Mouse (Mus musculus) liver, embryonic 14.5 days (tissue): Measurements from ENCODE around the gene Tlk1. TPM values are rescaled to one million over a fixed set of nuclear protein-coding genes. Genes with fewer than 3 reads are reported as not detected.
A peak's percentile ranks its signal among the peaks of the same experiment; 100 is the strongest.

ENCODE experiments used
- ATAC-seq: fragments of 200-750 bp; cut with Nextera tagmentation; 2 replicates; pipeline ENCODE4 v1.8.0; 2017; ENCODE audit warnings: moderate number of reproducible peaks, mild to moderate bottlenecking, moderate library complexity; ENCODE audit not compliant: insufficient read depth
- DNase-seq, 3 experiments: peaks; one replicate each; pipeline ENCODE4 v3.0.0-alpha.2; 2012 to 2013; ENCODE audit warnings: low read depth in 3 of 3, low spot score in 3 of 3
- H3K27ac ChIP-seq: fragments of 300-500 bp; sonication (generic); 2 replicates; pipeline ENCODE4 v1.5.1; 2014; ENCODE audit warnings: moderate library complexity, mild to moderate bottlenecking, control low read depth, inconsistent platforms
- H3K27me3 ChIP-seq: fragments of 300-500 bp; sonication (generic); 2 replicates; pipeline ENCODE4 v1.6.1; 2014; ENCODE audit warnings: mild to moderate bottlenecking, low read length, moderate library complexity; ENCODE audit not compliant: control insufficient read depth, insufficient read depth
- H3K36me3 ChIP-seq: fragments of 300-500 bp; sonication (generic); replicated peaks from 2 replicates; pipeline ENCODE4 v1.6.1; 2014; ENCODE audit warnings: low read depth; ENCODE audit not compliant: control insufficient read depth, insufficient read depth
- H3K4me1 ChIP-seq, 2 experiments: fragments of 200-500 bp in 1 of 2; fragments of 300-500 bp in 1 of 2; sonication (generic) in 1 of 2; replicated peaks; 2 replicates each; pipeline ENCODE4 v1.6.1; 2012 to 2014; ENCODE audit warnings: antibody characterized with exemption in 1 of 2, inconsistent platforms in 1 of 2, low read length in 1 of 2; ENCODE audit not compliant: control insufficient read depth in 2 of 2, insufficient read depth in 2 of 2
- H3K4me2 ChIP-seq: fragments of 300-500 bp; sonication (generic); 2 replicates; pipeline ENCODE4 v1.6.1; 2014; ENCODE audit warnings: low read depth, mild to moderate bottlenecking, control low read depth, moderate library complexity
- H3K4me3 ChIP-seq, 2 experiments: fragments of 200-500 bp in 1 of 2; fragments of 300-500 bp in 1 of 2; sonication (generic) in 1 of 2; 2 replicates each; pipeline ENCODE4 v1.5.1; 2012 to 2014; ENCODE audit warnings: low read depth in 2 of 2, low read length in 2 of 2, mild to moderate bottlenecking in 2 of 2, control low read depth in 1 of 2, inconsistent platforms in 1 of 2, moderate library complexity in 1 of 2; ENCODE audit not compliant: insufficient read depth in 1 of 2
- H3K9ac ChIP-seq: fragments of 300-500 bp; sonication (generic); replicated peaks from 2 replicates; pipeline ENCODE4 v1.6.1; 2014; ENCODE audit warnings: mild to moderate bottlenecking, control low read depth, moderate library complexity
- H3K9me3 ChIP-seq: fragments of 300-500 bp; sonication (generic); 2 replicates; pipeline ENCODE4 v1.6.1; 2016; ENCODE audit warnings: low read length, mixed read lengths; ENCODE audit not compliant: control insufficient read depth
- CTCF ChIP-seq: IDR thresholded peaks from 2 replicates; pipeline ENCODE4 v1.5.1; 2016; ENCODE audit warnings: antibody characterized with exemption, low read depth, control low read depth
- EP300 ChIP-seq: IDR thresholded peaks from 2 replicates; pipeline ENCODE4 v1.6.1; 2016; ENCODE audit warnings: antibody characterized with exemption, low read depth
- WGBS: fragments of 180-500 bp; shearing (Covaris S2); extraction: QIAGEN DNeasy Blood & Tissue Kit; methylation state at CpG from one replicate; pipeline ENCODE4 v1.1.7; 2014; ENCODE audit not compliant: insufficient replicate concordance; 5-methylcytosine and 5-hydroxymethylcytosine counted together
- polyA plus RNA-seq, 2 experiments: library from polyadenylated mRNA; depleted of rRNA in 1 of 2; stranded (reverse) in 1 of 2; unstranded in 1 of 2; fragments of >200 nt; fragmentation: Nextera tagmentation in 1 of 2; extraction: Ambion mirVana in 1 of 2; gene quantifications; 2 replicates each; pipeline versions ENCODE4 v1.2.1 to v1.2.3; 2012 to 2014

Tlk1 gene
- polyA plus RNA-seq, 2 experiments, result 23.7 to 24.3 TPM

DNA sequence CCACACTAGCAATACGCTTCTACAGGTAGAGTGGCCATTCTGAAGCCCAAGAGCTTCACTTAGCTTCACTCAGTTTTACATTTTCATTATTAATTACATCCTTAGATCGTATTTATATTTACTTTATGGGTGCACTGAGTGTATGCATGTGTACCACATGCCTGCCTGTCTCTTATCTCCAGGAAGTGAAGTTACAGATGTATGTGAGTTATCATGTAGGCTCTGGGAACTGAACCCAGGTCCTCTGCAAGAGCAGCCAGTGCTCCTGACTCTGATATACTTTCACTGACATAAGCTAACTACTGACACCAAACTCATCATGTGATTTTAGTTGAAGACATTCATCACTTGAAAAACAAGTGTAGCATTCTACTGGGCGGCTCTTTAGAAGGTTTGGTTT lies 36.2 kb downstream of the Tlk1 start:
- H3K9ac ChIP-seq, result no peak overlapping the region
- WGBS, result 78% methylated on average over 3 of the region's 3 CpGs
- ATAC-seq, result no peak

GRCm38 (mm10) chr2:70784447-70784846 lies 41.1 kb downstream of the Tlk1 start:
- peaks cover 5% of the 10 kb centered on the region for H3K36me3 ChIP-seq
- ATAC-seq (no peak), DNase-seq (no peak)
- H3K27me3 ChIP-seq, result no peaks in the 10 kb centered on the region
- no peak overlapping the region for H3K27ac ChIP-seq
- TF ChIP-seq CTCF, result no peak
- no peak for TF ChIP-seq EP300
- H3K4me3 ChIP-seq, result no peak overlapping the region
- no peak overlapping the region for H3K4me2 ChIP-seq
- no peaks in the 10 kb centered on the region; a peak in 1 of 4 replicates for H3K4me1 ChIP-seq
- no peaks in the 10 kb centered on the region for H3K9me3 ChIP-seq
- 83% methylated on average over 4 of the region's 4 CpGs for WGBS
- H3K9ac ChIP-seq, result no peak overlapping the region

More for the DNA sequence above, 36.2 kb downstream of the Tlk1 start:
- TF ChIP-seq CTCF, result no peak
- no peak for TF ChIP-seq EP300
- Histone ChIP-seq H3K4me1 (no peaks in the 10 kb centered on the region; a peak in 1 of 4 replicates), H3K36me3 (peaks cover 5% of the 10 kb centered on the region), H3K27ac (no peak overlapping the region), H3K9me3 (no peaks in the 10 kb centered on the region), H3K4me2 (no peak overlapping the region), H3K27me3 (no peaks in the 10 kb centered on the region), H3K4me3 (no peak overlapping the region)
- DNase-seq, result no peak

- Histone ChIP-seq H3K36me3 (peaks cover 8% of the 10 kb centered on the region), H3K27ac (no peak overlapping the region), H3K27me3 (no peaks in the 10 kb centered on the region), H3K4me3 (no peak overlapping the region), H3K4me1 (no peaks in the 10 kb centered on the region), H3K9ac (no peak overlapping the region), H3K9me3 (no peaks in the 10 kb centered on the region), H3K4me2 (no peak overlapping the region)
- WGBS, result 78% methylated on average over 8 of the region's 8 CpGs
- DNase-seq (no peak), ATAC-seq (no peak)
- TF ChIP-seq CTCF (no peak), EP300 (no peak)
These were observed 42.0 kb downstream of the Tlk1 start for GRCm38 (mm10) chr2:70783504-70783903.

GRCm38 (mm10) chr2:70779634-70780033 lies 45.9 kb downstream of the Tlk1 start:
- Histone ChIP-seq H3K36me3 (peaks cover 6% of the 10 kb centered on the region), H3K9me3 (no peaks in the 10 kb centered on the region), H3K4me3 (no peak overlapping the region), H3K27ac (no peak overlapping the region), H3K4me1 (no peaks in the 10 kb centered on the region; a peak in 1 of 4 replicates), H3K9ac (no peak overlapping the region), H3K4me2 (no peak overlapping the region), H3K27me3 (no peaks in the 10 kb centered on the region)
- ATAC-seq (no peak; the same call in 1 of the 2 replicates), DNase-seq (peak; percentile 9 to 22 (median 12))
- WGBS, result 91% methylated on average over 1 of the region's 1 CpGs
- TF ChIP-seq CTCF (peak; percentile 62), EP300 (no peak)

- DNase-seq, result no peak
- Histone ChIP-seq H3K27ac (no peak overlapping the region), H3K4me3 (no peak overlapping the region), H3K4me1 (no peaks in the 10 kb centered on the region; a peak in 1 of 4 replicates), H3K36me3 (peaks cover 4% of the 10 kb centered on the region), H3K4me2 (no peak overlapping the region), H3K27me3 (no peaks in the 10 kb centered on the region), H3K9ac (no peak overlapping the region), H3K9me3 (no peaks in the 10 kb centered on the region)
- WGBS, result 63% methylated on average over 2 of the region's 2 CpGs
- TF ChIP-seq CTCF (no peak), EP300 (no peak)
- ATAC-seq, result no peak
These were observed 48.8 kb downstream of the Tlk1 start for GRCm38 (mm10) chr2:70776744-70777143.
